Mouse (Mus musculus) midbrain, postnatal 0 days (tissue): ENCODE measurements around the gene Uck1. TPM values are rescaled to one million over a fixed set of nuclear protein-coding genes. Genes with fewer than 3 reads are reported as not detected.

ENCODE experiments used
- ATAC-seq: fragments of 200-750 bp; cut with Nextera tagmentation; 2 replicates; pipeline ENCODE4 v1.8.0; 2017; ENCODE audit warnings: moderate number of reproducible peaks, mild to moderate bottlenecking, moderate TSS enrichment, moderate library complexity; ENCODE audit not compliant: low FRiP score
- DNase-seq: peaks from one replicate; pipeline ENCODE4 v3.0.0-alpha.2; 2015; ENCODE audit warnings: low spot score
- H3K27ac ChIP-seq: fragments of 300-500 bp; sonication (generic); 2 replicates; pipeline ENCODE4 v1.5.1; 2014; ENCODE audit warnings: low read depth, mild to moderate bottlenecking, low read length, mixed read lengths
- H3K27me3 ChIP-seq: fragments of 300-500 bp; sonication (generic); 2 replicates; pipeline ENCODE4 v1.6.1; 2014; ENCODE audit warnings: low read length, control low read depth, mixed read lengths; ENCODE audit not compliant: insufficient read depth
- H3K36me3 ChIP-seq: fragments of 300-500 bp; sonication (generic); 2 replicates; pipeline ENCODE4 v1.6.1; 2014; ENCODE audit warnings: low read length, control low read depth, mixed read lengths; ENCODE audit not compliant: insufficient read depth
- H3K4me1 ChIP-seq: fragments of 300-500 bp; sonication (generic); 2 replicates; pipeline ENCODE4 v1.6.1; 2014; ENCODE audit warnings: mild to moderate bottlenecking, control low read depth, antibody characterized with exemption, low read length, mixed read lengths; ENCODE audit not compliant: insufficient read depth
- H3K4me2 ChIP-seq: fragments of 300-500 bp; sonication (generic); 2 replicates; pipeline ENCODE4 v1.6.1; 2014; ENCODE audit warnings: low read depth, mild to moderate bottlenecking, low read length, mixed read lengths; ENCODE audit not compliant: poor library complexity, severe bottlenecking
- H3K4me3 ChIP-seq: fragments of 300-500 bp; sonication (generic); 2 replicates; pipeline ENCODE4 v1.5.1; 2014; ENCODE audit warnings: low read depth, mild to moderate bottlenecking, low read length, moderate library complexity
- H3K9ac ChIP-seq: fragments of 300-500 bp; sonication (generic); replicated peaks from 2 replicates; pipeline ENCODE4 v1.6.1; 2014; ENCODE audit warnings: mild to moderate bottlenecking, low read length, moderate library complexity, mixed read lengths; ENCODE audit not compliant: poor library complexity, severe bottlenecking
- H3K9me3 ChIP-seq: fragments of 300-500 bp; sonication (generic); 2 replicates; pipeline ENCODE4 v1.6.1; 2016; ENCODE audit warnings: low read length, control low read depth
- CTCF ChIP-seq: IDR thresholded peaks from 2 replicates; pipeline ENCODE4 v1.5.1; 2016; ENCODE audit warnings: antibody characterized with exemption, mild to moderate bottlenecking
- WGBS: fragments of 180-500 bp; shearing (Covaris S2); extraction: QIAGEN DNeasy Blood & Tissue Kit; methylation state at CpG from one replicate; pipeline ENCODE4 v1.1.7; 2014; 5-methylcytosine and 5-hydroxymethylcytosine counted together
- polyA plus RNA-seq: library from polyadenylated mRNA; unstranded; fragments of >200 nt; fragmentation: Nextera tagmentation; extraction: Ambion mirVana; gene quantifications from 2 replicates; pipeline ENCODE4 v1.2.1, GENCODE M21; 2015
- total RNA-seq: library from RNA; depleted of rRNA; stranded (reverse); fragments of >200 nt; gene quantifications from 2 replicates; pipeline ENCODE4 v1.2.3, GENCODE M21; 2014

The Uck1 gene
- total and polyA plus RNA-seq, 2 experiments from 2014 or later = 110 to 142 TPM

- H3K4me1 ChIP-seq = no peaks in the 10 kb centered on the region
- no peak overlapping the region for H3K9ac ChIP-seq
- no peaks in the 10 kb centered on the region for H3K9me3 ChIP-seq
- no peak for TF ChIP-seq CTCF
- no peak overlapping the region for H3K27ac ChIP-seq
- H3K4me2 ChIP-seq = no peak overlapping the region
- H3K27me3 ChIP-seq = no peaks in the 10 kb centered on the region
- no peak for DNase-seq
- ATAC-seq = no peak
- no peak overlapping the region for H3K4me3 ChIP-seq
- H3K36me3 ChIP-seq = peaks cover 65% of the 10 kb centered on the region
- 97% methylated on average over 4 of the region's 4 CpGs for WGBS
These were observed 17.0 kb downstream of the Uck1 start for GRCm38 (mm10) chr2:32242986-32243385.

DNA sequence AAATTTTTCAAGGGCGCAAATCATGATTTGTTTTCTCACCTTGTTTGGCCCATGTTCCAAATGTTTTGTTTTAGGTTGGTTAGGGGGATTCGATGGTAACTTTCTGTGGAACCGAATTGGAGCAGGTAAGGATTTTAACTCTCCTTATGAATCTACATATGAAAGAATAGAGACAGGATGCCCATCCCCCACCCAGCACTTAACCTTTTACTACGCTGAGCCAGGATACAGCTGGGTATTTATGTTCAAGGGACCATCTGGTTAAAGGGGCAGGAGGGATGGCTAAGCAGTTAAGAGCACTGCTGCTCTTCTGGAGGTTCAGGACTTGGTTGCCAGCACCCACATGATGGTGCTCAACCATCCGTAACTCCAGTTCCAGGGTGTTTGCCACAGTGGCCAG, 19.4 kb downstream of the Uck1 start:
- H3K36me3 ChIP-seq = peaks cover 44% of the 10 kb centered on the region
- H3K27me3 ChIP-seq = no peaks in the 10 kb centered on the region
- no peak overlapping the region for H3K9ac ChIP-seq
- no peak overlapping the region for H3K27ac ChIP-seq
- H3K4me2 ChIP-seq = no peak overlapping the region
- WGBS = 83% methylated on average over 5 of the region's 5 CpGs
- peaks cover under 1% of the 10 kb centered on the region; the same call in 1 of the 2 replicates for H3K4me1 ChIP-seq
- no peak overlapping the region for H3K4me3 ChIP-seq
- DNase-seq (no peak), ATAC-seq (no peak)
- H3K9me3 ChIP-seq = no peaks in the 10 kb centered on the region
- no peak for TF ChIP-seq CTCF

DNA sequence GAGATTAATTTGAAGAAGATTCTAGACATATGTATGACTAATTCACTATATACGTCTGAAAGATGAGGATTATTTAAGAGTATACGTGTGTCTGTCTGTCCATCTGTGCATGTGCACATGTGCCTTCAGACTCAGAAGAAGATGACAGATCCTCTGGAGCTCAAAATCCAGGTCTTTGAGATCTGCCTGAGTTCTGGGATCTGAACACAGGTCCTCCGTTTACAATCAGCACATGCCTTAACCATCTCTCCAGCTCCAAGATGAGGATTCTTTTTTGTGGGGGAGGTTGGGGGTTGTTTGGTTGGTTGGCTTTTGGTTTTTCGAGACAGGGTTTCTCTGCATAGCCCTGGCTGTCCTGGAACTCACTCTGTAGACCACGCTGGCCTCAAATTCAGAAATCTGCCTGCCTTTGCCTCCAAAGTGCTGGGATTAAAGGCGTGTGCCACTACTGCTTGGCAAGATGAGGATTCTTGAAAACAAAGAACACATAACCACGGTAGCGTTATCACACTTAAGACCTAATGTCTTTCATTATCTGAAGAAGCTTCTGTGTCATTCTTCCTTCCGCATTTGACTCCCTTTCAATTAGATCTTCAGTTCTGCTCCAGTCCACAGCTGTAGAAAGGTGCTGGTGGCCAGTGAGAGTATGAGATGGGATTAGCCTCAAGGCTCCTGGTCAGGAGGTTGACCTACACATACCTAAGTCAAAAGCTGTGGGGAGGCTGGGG, 21.1 kb downstream of the Uck1 start:
- no peak for DNase-seq
- H3K27me3 ChIP-seq = no peaks in the 10 kb centered on the region
- H3K27ac ChIP-seq = no peak overlapping the region
- no peak overlapping the region for H3K4me3 ChIP-seq
- no peak for TF ChIP-seq CTCF
- no peak overlapping the region for H3K9ac ChIP-seq
- ATAC-seq = no peak
- peaks cover 32% of the 10 kb centered on the region for H3K36me3 ChIP-seq
- peaks cover 6% of the 10 kb centered on the region; the same call in 1 of the 2 replicates for H3K4me1 ChIP-seq
- no peak overlapping the region for H3K4me2 ChIP-seq
- H3K9me3 ChIP-seq = no peaks in the 10 kb centered on the region
- 92% methylated on average over 9 of the region's 9 CpGs for WGBS

DNA sequence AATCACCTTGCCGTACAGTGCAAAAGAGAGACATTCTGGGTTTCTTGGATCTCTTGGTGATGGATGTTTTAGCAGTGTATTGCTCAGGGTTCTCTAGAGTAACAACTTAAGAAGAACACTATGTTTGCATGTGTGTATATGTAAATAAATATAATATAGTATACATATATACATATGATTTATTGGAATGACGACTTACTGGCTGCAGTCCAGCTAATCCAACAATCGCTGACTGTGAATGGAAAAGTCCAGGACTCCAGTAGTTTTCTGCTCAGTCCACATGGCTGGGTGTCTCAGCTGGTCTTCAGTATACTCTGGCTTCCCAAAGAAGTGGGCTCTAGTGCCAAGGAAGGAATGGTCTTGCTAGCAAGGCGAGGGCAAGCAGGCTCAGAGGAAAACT, 22.4 kb downstream of the Uck1 start:
- WGBS = 42% methylated on average over 4 of the region's 4 CpGs
- ATAC-seq (no peak), DNase-seq (no peak)

DNA sequence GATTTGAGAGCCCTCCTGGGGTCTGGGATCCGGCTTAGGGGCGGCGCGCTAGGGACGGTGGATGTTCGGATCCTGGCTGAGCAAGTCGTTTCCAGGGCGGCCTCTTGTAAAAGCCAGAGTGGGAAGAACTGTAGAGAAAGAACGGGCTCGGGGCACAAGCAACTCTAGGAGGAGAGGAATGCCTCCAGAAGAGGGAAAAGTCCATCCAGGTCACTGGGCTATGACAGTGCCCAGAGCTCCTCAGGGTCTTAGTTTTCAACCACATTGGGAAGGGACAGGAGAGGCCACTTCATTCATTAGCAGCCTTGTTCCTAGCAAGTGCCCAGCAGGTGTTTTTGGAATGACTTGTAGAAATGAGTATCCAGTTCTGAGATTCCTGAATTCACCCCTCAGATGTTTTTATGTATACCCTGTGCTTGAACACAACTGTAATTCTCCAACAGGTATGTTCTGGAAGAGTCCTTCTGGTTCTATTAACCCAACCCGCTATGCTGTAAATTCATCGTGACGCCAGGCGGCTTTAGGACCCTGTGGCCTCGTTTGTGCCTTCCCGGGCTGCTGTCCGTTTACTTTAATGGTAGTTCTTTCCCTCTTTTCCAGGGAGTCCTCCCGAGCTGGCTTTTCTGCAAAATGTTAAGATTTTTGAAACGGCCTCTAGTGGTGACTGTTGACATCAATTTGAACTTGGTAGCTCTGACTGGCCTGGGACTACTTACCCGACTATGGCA, 23.0 kb downstream of the Uck1 start:
- H3K9ac ChIP-seq = peak overlapping the region; percentile 80
- TF ChIP-seq CTCF = peak; percentile 67
- peak overlapping the region; percentile 79 for H3K4me2 ChIP-seq
- peaks cover 30% of the 10 kb centered on the region for H3K36me3 ChIP-seq
- peak; percentile 74 for DNase-seq
- H3K9me3 ChIP-seq = no peaks in the 10 kb centered on the region
- ATAC-seq = peak; percentile 57; the same call in 1 of the 2 replicates
- H3K4me1 ChIP-seq = peaks cover 6% of the 10 kb centered on the region; the same call in 1 of the 2 replicates
- H3K4me3 ChIP-seq = peak overlapping the region; percentile 56
- no peaks in the 10 kb centered on the region for H3K27me3 ChIP-seq
- H3K27ac ChIP-seq = peak overlapping the region; percentile 75
- under 1% methylated on average over 20 of the region's 20 CpGs for WGBS

More for the DNA sequence above, 22.4 kb downstream of the Uck1 start:
- Histone ChIP-seq H3K4me2 (peak overlapping the region; percentile 79), H3K4me3 (peak overlapping the region; percentile 56), H3K4me1 (peaks cover 6% of the 10 kb centered on the region; the same call in 1 of the 2 replicates), H3K36me3 (peaks cover 30% of the 10 kb centered on the region), H3K9ac (peak overlapping the region; percentile 80), H3K9me3 (no peaks in the 10 kb centered on the region), H3K27ac (no peak overlapping the region), H3K27me3 (no peaks in the 10 kb centered on the region)
- no peak for TF ChIP-seq CTCF
